Mouse (Mus musculus): ENCODE data around the gene Elmo1. TPM values are rescaled to one million over a fixed set of nuclear protein-coding genes. Genes with fewer than 3 reads are reported as not detected.
"Not testable (repeated sequence)": the region's sequence is repeated elsewhere in the genome, so short reads cannot be mapped to it uniquely, and the experiment has no call there.

Gene Elmo1
- polyA plus RNA-seq, 2 experiments from 2014 or later: 100 to 111 TPM

GRCm38 (mm10) chr13:20623071-20623850 is 532.9 kb downstream of the Elmo1 start:
- no peak for ATAC-seq

GRCm38 (mm10) chr13:20627796-20628195 is 537.4 kb downstream of the Elmo1 start:
- ATAC-seq: no peak

- ATAC-seq: no peak
Observed at GRCm38 (mm10) chr13:20632477-20632876, 542.1 kb downstream of the Elmo1 start.

GRCm38 (mm10) chr13:20634679-20635078 is 544.3 kb downstream of the Elmo1 start:
- not testable (repeated sequence) for ATAC-seq

GRCm38 (mm10) chr13:20635646-20636045 is 545.2 kb downstream of the Elmo1 start:
- no peak for ATAC-seq

Data from CD4-positive, CD25-positive, alpha-beta regulatory T cell, adult 4 months (primary cell).